ENCODE assay signal across 19 mouse cellular contexts in the genomic region with DNA sequence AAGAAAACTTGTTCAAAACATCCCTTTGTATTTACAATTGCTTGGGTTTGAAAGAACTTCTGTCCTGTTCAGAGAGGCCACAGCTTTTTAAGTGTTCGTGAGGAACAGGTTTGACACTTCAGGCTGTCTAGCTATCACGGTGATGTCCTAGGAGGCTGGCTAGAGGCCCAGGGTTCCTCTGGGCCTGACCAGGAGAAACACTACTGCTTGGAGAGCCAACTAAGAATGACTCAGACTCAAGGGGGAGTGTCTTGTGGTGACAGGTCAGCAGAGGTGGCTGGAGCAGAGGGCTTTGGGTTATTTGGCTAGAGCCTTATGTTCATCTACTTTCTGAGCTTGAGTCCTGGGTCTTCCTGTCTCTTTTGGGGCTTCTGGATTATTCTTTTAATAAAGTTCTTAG. TPM values are rescaled to one million over a fixed set of nuclear protein-coding genes. Genes with fewer than 3 reads are reported as not detected.
DNase-seq lines count a peak whose midpoint lies in the region; ATAC-seq lines count a peak whose summit lies in the region.
"Had no signal": no experiment of that assay in that cellular context is flagged by ENCODE, and none has a peak within 500 bp of the region (broad histone marks: within the 10 kb centered on the region; RNA-seq: fewer than 3 reads in every experiment).

No protein-coding gene starts in this region.

- no peak for ATAC-seq in erythroid progenitor cell, adult 5-6 weeks (replicated peaks; ENCODE audit: low FRiP score, poor library complexity, severe bottlenecking)
- ATAC-seq: forebrain, embryonic 16.5 days; liver, postnatal 0 days; midbrain, embryonic 16.5 days had no signal

- DNase-seq in kidney, postnatal 36 days = peak; percentile 29 to 34
- DNase-seq in kidney, adult 11 months = no peak
- DNase-seq in 416B (ENCODE audit: low read depth) = peak; percentile 82
- DNase-seq in adipocyte (ENCODE audit: low spot score) = peak; percentile 90
- peak; percentile 75 for DNase-seq in fibroblast of lung, adult 2 months (ENCODE audit: low read depth)
- no peak for DNase-seq in left cerebral cortex, postnatal 4 days
- DNase-seq: cerebellum, adult 9-10 months; gastrocnemius, postnatal 25 days; kidney, adult 8-10 months; kidney, postnatal 25 days; liver, postnatal 0 days; lung, postnatal 4 days; right cerebral cortex, postnatal 4 days had no signal

- intact Hi-C loops in left cerebral cortex, postnatal 4 days (cut with DNase I) = no loop called here

RNA-seq across cellular contexts. Expression of a gene that starts 31.8 kb away (rescaled TPM):
- 22.2 and 28.8 TPM in 2 replicates for total RNA-seq in erythroid progenitor cell, adult 5-6 weeks (2015; ENCODE audit: low replicate concordance)
- total RNA-seq in erythroid progenitor cell, adult 5-6 weeks (2017; ENCODE audit: low replicate concordance) = 21.5 and 23.2 TPM in 2 replicates
- 10 to 100 TPM; 17.3 to 17.6 TPM for total RNA-seq in left cerebral cortex, postnatal 4 days (2021)

RNA-seq across cellular contexts. Expression of a gene that starts 48.6 kb away (rescaled TPM):
- 3.6 and 4.6 TPM in 2 replicates for total RNA-seq in erythroid progenitor cell, adult 5-6 weeks (2015; ENCODE audit: low replicate concordance)
- 0.90 and 1.7 TPM in 2 replicates for total RNA-seq in erythroid progenitor cell, adult 5-6 weeks (2017; ENCODE audit: low replicate concordance)
- total RNA-seq in left cerebral cortex, postnatal 4 days (2021) = 1 to 10 TPM; 3.8 to 4.2 TPM
- total RNA-seq: gastrocnemius, postnatal 25 days had no signal

RNA-seq across cellular contexts. Expression of a gene that starts 50.8 kb away (rescaled TPM):
- 7.1 and 9.7 TPM in 2 replicates for total RNA-seq in erythroid progenitor cell, adult 5-6 weeks (2015; ENCODE audit: low replicate concordance)
- total RNA-seq in erythroid progenitor cell, adult 5-6 weeks (2017; ENCODE audit: low replicate concordance) = 13.5 and 16.0 TPM in 2 replicates
- not detected for total RNA-seq in left cerebral cortex, postnatal 4 days (2021)
- total RNA-seq: G1E; gastrocnemius, postnatal 25 days; left cerebral cortex, adult 2 months; liver, adult 2 months had no signal

RNA-seq across cellular contexts. Expression of a gene that starts 54.5 kb away (rescaled TPM):
- total RNA-seq in erythroid progenitor cell, adult 5-6 weeks (2015; ENCODE audit: low replicate concordance) = 4.2 TPM in 1 of 2 replicates, not detected in the other
- total RNA-seq in erythroid progenitor cell, adult 5-6 weeks (2017; ENCODE audit: low replicate concordance) = 4.9 and 5.5 TPM in 2 replicates
- 10 to 100 TPM; 55.4 to 68.1 TPM for total RNA-seq in left cerebral cortex, postnatal 4 days (2021)

Comparison
In these comparisons a context has a peak if more than half of its experiments do, and no peak if none do; other contexts are left out.
1. DNase-seq: peak in kidney, postnatal 36 days (2 of 2), 416B (single experiment), adipocyte (single experiment) and fibroblast of lung, adult 2 months (single experiment); none in kidney, adult 11 months (single experiment) and left cerebral cortex, postnatal 4 days (single experiment).
2. RNA of a gene that starts 50.8 kb away (total RNA-seq): 7.1 to 16.0 TPM in erythroid progenitor cell, adult 5-6 weeks; not detected in left cerebral cortex, postnatal 4 days; every median in the first group is over 4 times any median in the second.